Mouse (Mus musculus) embryonic fibroblast, embryonic 13.5 days (primary cell): ENCODE measurements around the gene Cep164.

ENCODE experiments used
- CTCF ChIP-seq: IDR thresholded peaks from 2 replicates; pipeline ENCODE4 v1.5.1; 2011; ENCODE audit warnings: mild to moderate bottlenecking, control low read depth, low read length, moderate library complexity, borderline replicate concordance; ENCODE audit not compliant: insufficient read depth
- POLR2A ChIP-seq: IDR thresholded peaks from 2 replicates; pipeline ENCODE4 v1.6.1; 2011; ENCODE audit warnings: low read depth, mild to moderate bottlenecking, control low read depth, low read length, moderate library complexity

DNA sequence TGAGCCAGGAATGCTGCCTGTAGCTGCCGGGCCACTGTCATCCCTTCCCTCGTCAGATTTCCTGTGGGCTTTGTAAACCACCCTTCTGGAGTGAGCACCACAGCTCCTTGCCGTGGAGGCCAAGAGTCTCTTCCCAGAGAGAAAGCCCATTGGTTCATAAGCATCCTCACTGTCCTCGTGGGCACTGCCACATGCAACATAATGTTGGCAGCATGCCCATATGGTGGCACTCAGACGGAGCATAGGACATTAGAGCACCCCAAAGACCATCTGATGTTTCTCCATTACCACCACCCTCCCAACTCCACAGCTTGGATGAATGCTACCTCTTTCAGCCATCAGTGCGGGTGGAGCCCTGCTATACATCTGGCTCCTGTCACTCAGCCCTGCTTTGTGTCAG lies 95.2 kb downstream of the Cep164 start:
- TF ChIP-seq CTCF (no peak), POLR2A (no peak)
